Mouse (Mus musculus): ENCODE results near the gene Dlat. TPM values are rescaled to one million over a fixed set of nuclear protein-coding genes. Genes with fewer than 3 reads are reported as not detected.

Gene Dlat
- polyA plus RNA-seq, 1 experiment from 2014 or later, result 22.5 TPM

- no peak for ATAC-seq (ENCODE audit: low read depth)
- H3K27ac ChIP-seq (ENCODE audit: low read length), result no peak overlapping the region
These were observed 72.6 kb downstream of the Dlat start for GRCm38 (mm10) chr9:50586955-50587354.

GRCm38 (mm10) chr9:50585145-50585818 lies 74.3 kb downstream of the Dlat start:
- H3K27ac ChIP-seq (ENCODE audit: low read length), result no peak overlapping the region
- no peak overlapping the region for H3K4me2 ChIP-seq (ENCODE audit: low read depth, low read length)
- no peaks in the 10 kb centered on the region for H3K36me3 ChIP-seq (ENCODE audit: control insufficient read depth, insufficient read depth)
- no peaks in the 10 kb centered on the region; the same call in 1 of the 2 replicates for H3K4me1 ChIP-seq (ENCODE audit: control insufficient read depth, low read depth, low read length)
- no peak overlapping the region for H3K4me3 ChIP-seq (ENCODE audit: low read depth, low read length)
- 57% methylated on average over 6 of the region's 6 CpGs for WGBS (ENCODE audit: insufficient replicate concordance)
- no peak for ATAC-seq (ENCODE audit: low read depth)
- no peaks in the 10 kb centered on the region for H3K27me3 ChIP-seq (ENCODE audit: control insufficient read depth, insufficient read depth, low read depth, low read length)
- no peak overlapping the region for H3K9ac ChIP-seq (ENCODE audit: low read depth, low read length)
- H3K9me3 ChIP-seq (replicated peaks; ENCODE audit: control insufficient read depth, low read length), result no peaks in the 10 kb centered on the region

More at GRCm38 (mm10) chr9:50586955-50587354, 72.6 kb downstream of the Dlat start:
- no peaks in the 10 kb centered on the region for H3K27me3 ChIP-seq (ENCODE audit: control insufficient read depth, insufficient read depth, low read depth, low read length)
- H3K4me3 ChIP-seq (ENCODE audit: low read depth, low read length), result no peak overlapping the region
- no peaks in the 10 kb centered on the region; the same call in 1 of the 2 replicates for H3K4me1 ChIP-seq (ENCODE audit: control insufficient read depth, low read depth, low read length)
- WGBS (ENCODE audit: insufficient replicate concordance), result 47% methylated on average over 4 of the region's 4 CpGs
- H3K36me3 ChIP-seq (ENCODE audit: control insufficient read depth, insufficient read depth), result no peaks in the 10 kb centered on the region
- H3K9ac ChIP-seq (ENCODE audit: low read depth, low read length), result no peak overlapping the region
- H3K9me3 ChIP-seq (replicated peaks; ENCODE audit: control insufficient read depth, low read length), result no peaks in the 10 kb centered on the region
- no peak overlapping the region for H3K4me2 ChIP-seq (ENCODE audit: low read depth, low read length)

Other genes with a start within 250 kb of the Dlat start
- gene Plet1, start 165.3 kb downstream of the Dlat start, polyA plus RNA-seq (2015; fragmentation: Nextera tagmentation; extraction: Ambion mirVana), result 0.27 and 0.51 TPM in 2 replicates
- gene Pts, start 131.1 kb downstream of the Dlat start, polyA plus RNA-seq (2015; fragmentation: Nextera tagmentation; extraction: Ambion mirVana), result 30.1 and 30.5 TPM in 2 replicates
- 12.0 and 13.3 TPM in 2 replicates for gene Il18, start 105.0 kb downstream of the Dlat start, polyA plus RNA-seq (2015; fragmentation: Nextera tagmentation; extraction: Ambion mirVana)
- 0.50 and 0.87 TPM in 2 replicates for gene Bco2, start 104.6 kb downstream of the Dlat start, polyA plus RNA-seq (2015; fragmentation: Nextera tagmentation; extraction: Ambion mirVana)
- gene Tex12, start 98.5 kb downstream of the Dlat start, polyA plus RNA-seq (2015; fragmentation: Nextera tagmentation; extraction: Ambion mirVana), result not detected in 2 replicates
- gene Sdhd, start 56.0 kb downstream of the Dlat start, polyA plus RNA-seq (2015; fragmentation: Nextera tagmentation; extraction: Ambion mirVana), result 308 and 319 TPM in 2 replicates
- gene Timm8b, start 55.9 kb downstream of the Dlat start, polyA plus RNA-seq (2015; fragmentation: Nextera tagmentation; extraction: Ambion mirVana), result 141 and 164 TPM in 2 replicates
- gene Pih1d2, start 42.5 kb downstream of the Dlat start, polyA plus RNA-seq (2015; fragmentation: Nextera tagmentation; extraction: Ambion mirVana), result 0.55 and 0.90 TPM in 2 replicates
- gene Nkapd1, start 42.3 kb downstream of the Dlat start, polyA plus RNA-seq (2015; fragmentation: Nextera tagmentation; extraction: Ambion mirVana), result 5.8 and 5.9 TPM in 2 replicates
- gene Dixdc1, start 79.7 kb upstream of the Dlat start, polyA plus RNA-seq (2015; fragmentation: Nextera tagmentation; extraction: Ambion mirVana), result 2.2 and 2.7 TPM in 2 replicates
- gene 2310030G06Rik, start 86.8 kb upstream of the Dlat start, polyA plus RNA-seq (2015; fragmentation: Nextera tagmentation; extraction: Ambion mirVana), result 4.6 and 5.2 TPM in 2 replicates
- 9.9 and 16.1 TPM in 2 replicates for gene Cryab, start 91.5 kb upstream of the Dlat start, polyA plus RNA-seq (2015; fragmentation: Nextera tagmentation; extraction: Ambion mirVana)
- 1.7 and 2.7 TPM in 2 replicates for gene Hspb2, start 92.6 kb upstream of the Dlat start, polyA plus RNA-seq (2015; fragmentation: Nextera tagmentation; extraction: Ambion mirVana)
- 7.8 and 7.9 TPM in 2 replicates for gene Fdxacb1, start 108.5 kb upstream of the Dlat start, polyA plus RNA-seq (2015; fragmentation: Nextera tagmentation; extraction: Ambion mirVana)
- 12.6 and 13.2 TPM in 2 replicates for gene Alg9, start 115.2 kb upstream of the Dlat start, polyA plus RNA-seq (2015; fragmentation: Nextera tagmentation; extraction: Ambion mirVana)
- 19.6 and 22.6 TPM in 2 replicates for gene 1110032A03Rik, start 115.7 kb upstream of the Dlat start, polyA plus RNA-seq (2015; fragmentation: Nextera tagmentation; extraction: Ambion mirVana)
- 59.4 and 63.0 TPM in 2 replicates for gene Ppp2r1b, start 185.5 kb upstream of the Dlat start, polyA plus RNA-seq (2015; fragmentation: Nextera tagmentation; extraction: Ambion mirVana)

Measured in liver, embryonic 16.5 days (tissue).